Mouse (Mus musculus): Measurements from ENCODE around the gene Ahctf1. TPM values are rescaled to one million over a fixed set of nuclear protein-coding genes. Genes with fewer than 3 reads are reported as not detected.

Ahctf1 gene
- total RNA-seq, 4 experiments from 2014 or later = 31.7 to 48.1 (median 39.2) TPM

DNA sequence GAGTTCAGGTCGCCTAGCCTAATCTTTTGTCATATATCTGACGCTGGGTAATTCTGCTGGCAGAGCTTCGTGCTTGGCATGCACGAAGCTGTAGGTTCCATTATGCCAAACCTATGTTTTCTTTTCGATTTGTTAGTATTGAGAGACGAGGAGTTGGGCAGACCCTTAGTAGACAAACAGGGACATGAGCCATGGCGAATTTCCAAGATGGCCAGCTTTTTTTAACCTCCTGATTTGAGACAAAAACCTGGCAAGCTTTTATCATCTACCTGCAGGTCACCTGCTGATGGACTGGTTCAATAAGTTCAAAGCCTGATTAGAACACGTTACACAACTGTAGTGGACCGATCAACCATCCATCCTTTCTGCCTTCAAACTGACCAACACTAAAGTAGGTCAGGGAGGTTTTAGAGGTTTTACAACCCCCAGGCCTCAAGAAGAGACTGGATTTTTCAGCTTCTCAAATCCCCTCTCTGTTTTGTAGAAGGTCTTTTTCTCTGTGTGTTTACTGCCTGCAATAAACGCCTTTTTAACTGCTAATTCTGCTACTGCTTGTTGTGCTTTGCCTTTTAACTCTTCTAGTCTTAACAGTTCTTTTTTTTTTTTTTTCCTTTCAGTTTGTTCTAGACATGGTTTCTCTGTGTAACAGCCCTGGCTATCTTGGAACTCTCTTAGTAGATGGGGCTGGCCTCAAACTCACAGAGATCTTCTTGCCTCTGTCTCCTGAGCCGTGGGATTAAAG, 831 bp upstream of the Ahctf1 start:
- DNase-seq (ENCODE audit: low spot score in 2 of 2) = peak in 1 of 2 experiments; percentile 16

DNA sequence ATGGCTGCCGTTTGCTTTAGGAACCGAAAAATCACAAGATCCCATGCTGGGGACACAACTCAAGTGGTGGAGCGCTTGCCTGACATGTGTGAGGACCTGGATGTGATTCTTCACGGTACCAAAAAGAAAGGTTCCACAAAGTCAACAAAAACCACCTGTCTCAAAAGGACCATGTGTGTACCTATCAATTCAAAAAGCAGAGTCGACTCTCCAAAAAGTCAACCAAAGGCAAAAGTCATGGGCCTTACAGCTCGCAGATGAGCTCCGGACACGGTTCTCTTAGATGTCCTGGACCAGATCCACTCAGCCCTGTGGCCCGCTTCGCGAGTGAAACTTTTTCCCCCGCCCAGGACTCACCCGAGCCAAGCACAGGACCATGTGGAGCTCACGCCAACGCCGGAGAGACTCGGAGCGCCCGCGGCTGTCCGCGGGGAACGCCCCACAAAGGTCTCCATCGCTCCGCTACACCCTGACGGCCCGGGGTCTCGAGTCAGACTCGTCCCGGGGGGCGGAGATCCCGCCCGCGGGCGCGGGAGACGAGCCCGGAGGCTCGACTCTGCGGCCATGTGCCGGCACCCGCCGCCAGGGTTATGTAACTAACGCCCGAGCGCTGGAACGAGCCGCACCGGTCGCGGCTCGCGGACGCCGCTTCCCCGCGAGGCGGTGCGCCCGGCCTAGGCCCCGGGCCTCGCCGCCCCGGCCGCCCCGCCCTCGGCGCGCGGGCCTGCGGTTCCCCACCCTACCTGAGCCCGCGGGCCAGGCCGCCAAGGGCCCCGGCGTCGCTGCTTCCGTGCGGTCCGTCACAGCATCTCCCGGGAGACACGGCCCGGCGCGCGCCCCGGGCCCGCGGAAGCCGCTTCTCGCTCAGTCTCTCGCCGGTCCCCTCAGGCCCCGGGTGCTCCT, 619 bp downstream of the Ahctf1 start, which contains the start of gene Gm10518:
Gm10518 (plus strand) TSS at position 767 of the 903 bp plus-strand sequence.
- DNase-seq (ENCODE audit: low spot score in 2 of 2) = peak; percentile 52 to 54

- no peak for DNase-seq (ENCODE audit: low spot score in 2 of 2)
Measured at GRCm38 (mm10) chr1:179798794-179799193, 4.7 kb downstream of the Ahctf1 start.

- no peak for DNase-seq (ENCODE audit: low spot score in 2 of 2)
Measured at GRCm38 (mm10) chr1:179787281-179787680, 16.2 kb downstream of the Ahctf1 start.

DNA sequence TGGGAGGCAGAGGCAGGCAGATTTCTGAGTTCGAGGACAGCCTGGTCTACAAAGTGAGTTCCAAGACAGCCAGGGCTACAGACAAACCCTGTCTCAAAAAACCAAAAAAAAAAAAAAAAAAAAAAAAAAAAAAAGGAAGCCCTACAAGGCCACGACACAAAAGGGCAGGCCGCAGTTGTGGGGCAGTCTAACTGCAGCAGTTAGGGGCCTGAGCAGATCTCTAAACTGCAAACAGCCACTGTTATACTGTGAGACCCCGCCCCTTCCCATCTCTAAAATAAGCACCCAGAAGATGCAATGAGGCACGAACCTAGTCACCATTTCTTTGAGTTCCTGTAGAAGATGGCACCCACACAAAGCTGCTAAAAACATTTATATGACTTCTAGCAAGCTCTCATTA, 18.0 kb downstream of the Ahctf1 start:
- no peak for DNase-seq (ENCODE audit: low spot score in 2 of 2)

DNA sequence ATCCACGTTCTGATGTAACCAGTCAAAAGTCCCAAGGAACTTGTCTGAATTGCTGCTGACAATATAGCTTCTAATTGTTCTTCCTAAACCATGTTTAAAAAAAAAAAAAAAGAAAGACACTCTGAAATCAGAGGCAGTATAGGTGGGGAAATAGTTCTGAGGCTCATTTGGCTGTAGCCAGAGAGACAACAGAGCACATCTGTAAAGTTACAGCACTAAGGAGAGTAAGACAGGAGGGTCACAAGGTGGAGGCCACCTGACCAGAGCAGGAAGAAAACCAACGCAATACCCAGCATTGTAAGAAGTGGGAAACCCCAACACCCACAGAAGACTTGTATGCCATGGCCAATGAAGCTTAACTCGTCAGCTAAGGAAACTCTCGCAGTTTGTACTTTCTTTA, 19.4 kb downstream of the Ahctf1 start:
- no peak for DNase-seq (ENCODE audit: low spot score in 2 of 2)

GRCm38 (mm10) chr1:179776831-179777230, 26.6 kb downstream of the Ahctf1 start:
- DNase-seq (ENCODE audit: low spot score in 2 of 2) = no peak

DNA sequence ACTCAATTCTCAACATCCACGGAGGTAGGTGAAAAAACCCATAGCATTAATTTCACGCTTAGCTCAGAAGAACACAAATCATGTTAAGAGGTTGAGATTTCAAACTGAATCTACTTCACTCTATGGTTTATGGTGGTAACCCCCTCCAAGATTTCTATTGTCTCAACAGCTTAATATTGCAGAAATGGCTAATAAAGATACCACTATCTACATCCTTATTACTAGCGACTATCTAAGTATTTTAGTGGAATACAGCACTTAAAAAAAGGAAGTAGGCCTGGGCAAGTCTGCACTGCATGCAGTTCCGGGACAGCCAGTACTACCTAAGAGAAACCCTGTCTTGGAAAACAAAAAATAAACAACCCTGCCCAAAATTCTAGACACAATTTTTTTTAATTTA, 42.9 kb downstream of the Ahctf1 start:
- DNase-seq (ENCODE audit: low spot score in 2 of 2) = no peak

GRCm38 (mm10) chr1:179760086-179760485, 43.4 kb downstream of the Ahctf1 start:
- no peak for DNase-seq (ENCODE audit: low spot score in 2 of 2)

DNA sequence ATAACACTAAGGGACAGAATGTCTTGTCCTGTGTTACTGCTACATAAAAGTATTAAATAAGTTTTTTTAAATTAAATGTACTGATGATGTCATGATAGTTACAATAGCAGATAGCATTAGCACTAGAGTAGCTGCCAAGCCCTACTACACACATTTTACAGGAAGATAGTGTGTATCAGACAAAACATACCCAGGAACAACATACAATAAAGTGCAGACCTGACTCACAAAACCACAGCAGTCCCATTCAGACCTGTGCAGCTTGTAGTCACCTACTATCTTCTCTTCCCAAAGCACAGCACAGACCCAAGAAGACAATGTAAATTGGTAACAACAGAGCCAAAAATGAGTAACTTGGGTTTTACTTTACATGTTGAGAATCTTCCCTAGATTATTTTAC, 47.0 kb downstream of the Ahctf1 start:
- DNase-seq (ENCODE audit: low spot score in 2 of 2) = no peak

GRCm38 (mm10) chr1:179753006-179753405, 50.5 kb downstream of the Ahctf1 start:
- DNase-seq (ENCODE audit: low spot score in 2 of 2) = peak in 1 of 2 experiments; percentile 10

DNA sequence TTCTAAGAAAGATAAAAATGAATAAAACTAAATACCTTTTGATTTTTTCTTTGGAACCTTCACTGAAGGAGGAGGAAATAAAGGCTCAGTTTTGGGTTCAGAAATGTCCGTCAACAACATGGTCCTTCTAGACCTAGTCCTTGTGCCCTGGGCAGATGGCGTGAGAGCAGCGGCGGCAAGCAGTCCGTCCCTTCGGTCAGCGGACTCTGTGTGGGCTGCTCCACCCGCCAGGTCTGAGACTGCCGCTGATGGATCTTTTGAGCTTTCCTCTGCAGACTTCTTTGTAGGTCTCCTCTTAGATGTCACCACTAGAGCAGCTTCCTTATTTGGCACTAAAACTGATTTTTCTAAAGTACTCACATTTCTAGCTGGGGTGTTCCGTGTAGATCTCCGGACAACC, 51.2 kb downstream of the Ahctf1 start:
- DNase-seq (ENCODE audit: low spot score in 2 of 2) = no peak

GRCm38 (mm10) chr1:179745171-179745570, 58.3 kb downstream of the Ahctf1 start, which contains the start of gene Kif28:
TSS of gene Kif28 (minus strand) at chr1:179745271.
- DNase-seq (ENCODE audit: low spot score in 2 of 2) = no peak

- no peak for DNase-seq (ENCODE audit: low spot score in 2 of 2)
Measured at GRCm38 (mm10) chr1:179743593-179744193, 59.8 kb downstream of the Ahctf1 start.

DNA sequence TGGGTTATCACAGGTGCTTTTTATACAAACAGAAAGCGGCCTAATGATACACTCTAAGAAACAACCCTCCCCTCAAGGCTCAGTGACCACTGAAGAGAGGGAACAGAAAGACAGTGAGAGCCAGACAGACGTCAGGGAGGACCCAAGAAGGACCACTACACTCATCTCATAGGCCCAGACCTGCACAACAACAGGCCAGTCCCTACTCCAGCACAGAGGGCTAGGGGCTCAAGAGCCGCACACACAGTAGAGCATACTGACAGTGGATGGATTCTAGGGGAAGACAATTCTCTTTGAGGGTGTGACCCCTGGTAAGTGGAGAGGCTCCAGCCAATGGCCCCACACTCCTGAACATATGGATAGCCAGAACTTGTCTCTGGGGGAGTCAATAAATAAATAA, 67.0 kb downstream of the Ahctf1 start:
- DNase-seq (ENCODE audit: low spot score in 2 of 2) = no peak

GRCm38 (mm10) chr1:179734500-179735474, 68.7 kb downstream of the Ahctf1 start:
- peak in 1 of 2 experiments; percentile 66 for DNase-seq (ENCODE audit: low spot score in 2 of 2)

GRCm38 (mm10) chr1:179731391-179731790, 72.1 kb downstream of the Ahctf1 start:
- DNase-seq (ENCODE audit: low spot score in 2 of 2) = no peak

DNA sequence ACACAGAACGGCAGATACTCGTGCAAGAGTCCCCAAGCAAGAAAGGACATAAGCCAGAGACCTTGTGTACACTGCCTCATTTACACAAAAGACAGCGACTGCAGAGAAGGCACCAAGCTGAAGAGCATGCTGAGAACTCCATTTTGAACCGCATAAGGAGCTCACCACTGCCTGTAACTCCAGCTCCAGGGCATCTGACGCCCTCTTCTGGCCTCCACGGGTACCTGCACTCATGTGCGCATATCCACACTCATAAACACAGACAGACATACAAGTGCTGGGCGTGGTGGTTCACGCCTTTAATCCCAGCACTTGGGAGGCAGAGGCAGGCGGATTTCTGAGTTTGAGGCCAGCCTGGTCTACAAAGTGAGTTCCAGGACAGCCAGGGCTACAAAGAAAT, 74.8 kb downstream of the Ahctf1 start:
- DNase-seq (ENCODE audit: low spot score in 2 of 2) = no peak

DNA sequence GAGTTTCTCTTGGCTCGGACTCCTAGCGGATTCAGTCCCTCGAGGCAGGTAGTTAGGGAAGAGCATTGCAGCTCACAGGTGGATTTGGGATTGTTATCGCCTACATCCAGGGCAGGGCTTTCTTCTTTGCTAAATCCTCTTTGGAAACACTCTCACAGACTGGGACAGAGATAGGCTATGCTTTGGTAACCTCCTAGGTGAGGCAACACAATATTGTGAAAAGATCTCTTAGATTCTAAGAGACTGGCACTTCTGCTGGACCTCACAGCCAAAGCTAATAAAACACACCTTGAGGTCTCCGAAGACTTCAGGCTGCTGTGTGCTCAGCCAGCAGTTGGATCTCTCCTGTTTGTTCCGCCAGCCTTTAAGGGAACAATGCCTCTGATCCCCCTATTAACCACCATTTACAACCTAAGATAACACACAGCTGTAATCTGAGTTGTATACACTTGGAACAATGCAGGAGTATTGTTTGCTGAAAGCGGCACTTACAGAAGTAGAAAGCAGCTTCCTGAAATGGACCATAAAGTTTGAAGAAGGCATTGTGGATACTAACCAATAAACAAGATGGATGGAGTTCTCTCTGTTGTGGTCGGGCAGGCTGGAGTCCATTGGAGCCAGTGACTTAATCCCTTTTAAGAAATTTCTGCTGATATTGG, 80.5 kb downstream of the Ahctf1 start:
- DNase-seq (ENCODE audit: low spot score in 2 of 2) = no peak

DNA sequence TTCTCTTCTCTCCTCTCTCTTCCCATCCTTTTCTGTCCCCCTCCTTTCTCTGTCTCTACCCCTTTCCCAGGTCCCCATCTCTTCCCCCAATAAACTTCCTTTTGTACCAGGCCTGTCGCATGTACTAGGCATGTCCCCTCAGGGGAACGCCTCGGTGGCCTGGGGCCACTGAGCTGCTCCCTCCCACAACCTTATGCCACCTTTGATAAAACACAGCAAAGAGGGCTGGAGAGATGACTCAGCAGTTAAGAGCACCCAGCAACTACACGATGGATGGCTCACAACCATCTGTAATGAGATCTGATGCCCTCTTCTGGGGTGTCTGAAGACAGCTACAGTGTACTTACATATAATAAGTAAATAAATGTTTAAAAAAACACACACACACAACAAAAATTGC, 87.7 kb downstream of the Ahctf1 start:
- no peak for DNase-seq (ENCODE audit: low spot score in 2 of 2)

Data from layer of hippocampus, adult 8-10 months (tissue).